Mouse (Mus musculus) limb, embryonic 11.5 days (tissue): ENCODE data around the gene Nat8f4. TPM values are rescaled to one million over a fixed set of nuclear protein-coding genes. Genes with fewer than 3 reads are reported as not detected.

Experiments used
- ATAC-seq: fragments of 200-750 bp; cut with Nextera tagmentation; 2 replicates; pipeline ENCODE4 v1.8.0; 2017; ENCODE audit warnings: low read depth; ENCODE audit not compliant: insufficient number of reproducible peaks, low FRiP score, low TSS enrichment
- DNase-seq: peaks from one replicate; pipeline ENCODE4 v3.0.0-alpha.2; 2015; ENCODE audit warnings: low spot score
- H3K27ac ChIP-seq: fragments of 300-500 bp; sonication (generic); replicated peaks from 2 replicates; pipeline ENCODE4 v1.5.1; 2014; ENCODE audit warnings: low read depth, mild to moderate bottlenecking, low read length
- H3K27me3 ChIP-seq: fragments of 300-500 bp; sonication (generic); 2 replicates; pipeline ENCODE4 v1.6.1; 2014; ENCODE audit warnings: mild to moderate bottlenecking, low read length, mixed read lengths; ENCODE audit not compliant: control insufficient read depth, insufficient read depth
- H3K36me3 ChIP-seq: fragments of 300-500 bp; sonication (generic); 2 replicates; pipeline ENCODE4 v1.6.1; 2014; ENCODE audit warnings: mild to moderate bottlenecking, low read length, moderate library complexity, mixed read lengths; ENCODE audit not compliant: control insufficient read depth, insufficient read depth
- H3K4me1 ChIP-seq: fragments of 300-500 bp; sonication (generic); 2 replicates; pipeline ENCODE4 v1.6.1; 2014; ENCODE audit warnings: low read length, mixed read lengths; ENCODE audit not compliant: control insufficient read depth, insufficient read depth
- H3K4me2 ChIP-seq: fragments of 300-500 bp; sonication (generic); 2 replicates; pipeline ENCODE4 v1.6.1; 2014; ENCODE audit warnings: low read depth, mild to moderate bottlenecking, moderate library complexity; ENCODE audit not compliant: severe bottlenecking
- H3K4me3 ChIP-seq: fragments of 300-500 bp; sonication (generic); 2 replicates; pipeline ENCODE4 v1.5.1; 2014; ENCODE audit warnings: low read depth, low read length
- H3K9ac ChIP-seq: fragments of 300-500 bp; sonication (generic); 2 replicates; pipeline ENCODE4 v1.6.1; 2014; ENCODE audit warnings: mild to moderate bottlenecking, low read length
- H3K9me3 ChIP-seq: fragments of 300-500 bp; sonication (generic); 2 replicates; pipeline ENCODE4 v1.6.1; 2016; ENCODE audit warnings: low read length; ENCODE audit not compliant: control insufficient read depth
- WGBS: fragments of 180-500 bp; shearing (Covaris S2); extraction: QIAGEN DNeasy Blood & Tissue Kit; methylation state at CpG from one replicate; pipeline ENCODE4 v1.1.7; 2014; 5-methylcytosine and 5-hydroxymethylcytosine counted together
- polyA plus RNA-seq: library from polyadenylated mRNA; unstranded; fragments of >200 nt; fragmentation: Nextera tagmentation; extraction: Ambion mirVana; gene quantifications from 2 replicates; pipeline ENCODE4 v1.2.1, GENCODE M21; 2014

Gene Nat8f4
- polyA plus RNA-seq, 1 experiment from 2014 or later: 2.3 TPM

- H3K4me2 ChIP-seq: no peak overlapping the region
- H3K9ac ChIP-seq: no peak overlapping the region
- no peaks in the 10 kb centered on the region for H3K27me3 ChIP-seq
- WGBS: 81% methylated on average over 2 of the region's 2 CpGs
- no peaks in the 10 kb centered on the region for H3K36me3 ChIP-seq
- ATAC-seq (no peak), DNase-seq (no peak)
- no peak overlapping the region for H3K27ac ChIP-seq
- no peaks in the 10 kb centered on the region for H3K4me1 ChIP-seq
- no peak overlapping the region for H3K4me3 ChIP-seq
- no peaks in the 10 kb centered on the region for H3K9me3 ChIP-seq
Observed at GRCm38 (mm10) chr6:85863136-85863535, 41.5 kb downstream of the Nat8f4 start.

DNA sequence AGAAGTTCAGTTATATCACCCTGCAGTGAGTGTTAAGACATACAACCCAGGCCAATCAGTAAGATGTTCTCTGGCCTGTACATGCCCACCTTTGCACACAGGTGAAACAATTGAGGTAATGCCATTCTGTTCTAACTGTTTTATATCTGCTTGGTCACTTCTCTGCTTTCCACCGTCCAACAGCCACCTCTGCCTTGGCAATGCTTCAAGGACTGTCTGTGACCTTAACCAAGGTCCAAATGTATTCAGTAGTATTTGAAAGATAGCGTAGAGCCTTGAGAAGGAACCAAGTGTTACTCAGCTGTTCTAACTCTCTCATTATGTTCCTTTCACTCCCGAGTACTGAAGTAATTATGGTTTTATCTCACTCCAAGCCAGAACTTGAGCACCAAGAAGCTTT, 42.1 kb downstream of the Nat8f4 start:
- ATAC-seq: no peak
- H3K9ac ChIP-seq: no peak overlapping the region
- no peaks in the 10 kb centered on the region for H3K9me3 ChIP-seq
- H3K36me3 ChIP-seq: no peaks in the 10 kb centered on the region
- H3K4me3 ChIP-seq: no peak overlapping the region
- H3K4me1 ChIP-seq: no peaks in the 10 kb centered on the region
- DNase-seq: no peak
- no peak overlapping the region for H3K4me2 ChIP-seq
- H3K27me3 ChIP-seq: no peaks in the 10 kb centered on the region
- H3K27ac ChIP-seq: no peak overlapping the region
- 86% methylated on average over 3 of the region's 3 CpGs for WGBS

DNA sequence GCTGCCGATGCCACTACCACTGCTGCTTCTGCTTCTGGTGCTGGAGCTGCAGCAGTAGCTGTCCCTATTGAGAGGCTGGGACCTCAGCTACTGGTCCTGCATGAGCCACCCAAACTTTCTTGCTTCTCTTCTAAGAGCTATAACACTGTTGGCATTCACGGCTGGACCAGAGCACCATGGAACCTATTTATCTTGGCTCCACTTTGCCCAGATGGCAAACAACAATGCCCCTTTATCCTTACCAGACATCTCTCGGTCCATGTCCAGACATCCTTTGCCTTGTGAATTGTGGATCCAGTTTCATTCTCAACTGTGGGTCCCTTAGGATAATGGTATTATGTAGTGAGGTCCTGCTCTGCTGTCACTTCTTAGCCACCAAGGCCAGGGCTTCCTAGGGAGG, 43.4 kb downstream of the Nat8f4 start:
- Histone ChIP-seq H3K27ac (no peak overlapping the region), H3K4me2 (no peak overlapping the region), H3K9ac (no peak overlapping the region), H3K27me3 (no peaks in the 10 kb centered on the region), H3K9me3 (no peaks in the 10 kb centered on the region), H3K4me1 (no peaks in the 10 kb centered on the region), H3K4me3 (no peak overlapping the region), H3K36me3 (no peaks in the 10 kb centered on the region)
- no peak for ATAC-seq
- no peak for DNase-seq
- 89% methylated on average over 3 of the region's 3 CpGs for WGBS

- Histone ChIP-seq H3K9me3 (no peaks in the 10 kb centered on the region), H3K4me3 (no peak overlapping the region), H3K27me3 (no peaks in the 10 kb centered on the region), H3K4me2 (no peak overlapping the region), H3K27ac (no peak overlapping the region), H3K36me3 (no peaks in the 10 kb centered on the region), H3K4me1 (no peaks in the 10 kb centered on the region), H3K9ac (no peak overlapping the region)
- DNase-seq (no peak), ATAC-seq (no peak)
- WGBS: 81% methylated on average over 1 of the region's 1 CpGs
Observed at GRCm38 (mm10) chr6:85856194-85856678, 48.4 kb downstream of the Nat8f4 start.

DNA sequence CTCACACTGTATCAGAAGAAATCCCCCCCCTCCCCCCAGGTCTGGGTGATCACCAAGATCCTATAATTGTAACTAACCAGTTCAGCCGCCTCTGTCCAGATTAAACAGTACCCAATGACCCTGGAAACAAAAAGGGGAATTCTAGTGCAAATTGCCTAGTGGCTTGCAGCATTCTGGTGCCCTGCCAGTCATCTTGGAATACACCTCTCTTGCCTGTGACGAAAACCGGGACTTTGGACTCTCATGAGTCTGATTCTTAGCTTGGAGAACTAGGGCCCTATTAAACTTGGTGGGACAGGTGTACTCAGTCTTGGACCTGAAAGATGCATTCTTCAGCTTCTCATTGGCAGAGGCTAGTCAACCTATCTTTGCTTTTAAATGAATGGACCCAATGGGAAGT, 51.2 kb downstream of the Nat8f4 start:
- DNase-seq: no peak
- Histone ChIP-seq H3K27me3 (no peaks in the 10 kb centered on the region), H3K9ac (no peak overlapping the region), H3K4me1 (no peaks in the 10 kb centered on the region), H3K4me2 (no peak overlapping the region), H3K9me3 (no peaks in the 10 kb centered on the region), H3K27ac (no peak overlapping the region), H3K4me3 (no peak overlapping the region), H3K36me3 (no peaks in the 10 kb centered on the region)
- no peak for ATAC-seq
- 86% methylated on average over 3 of the region's 3 CpGs for WGBS

GRCm38 (mm10) chr6:85851062-85851773, 53.5 kb downstream of the Nat8f4 start:
- no peak for ATAC-seq
- 90% methylated on average over 7 of the region's 7 CpGs for WGBS
- DNase-seq: no peak
- Histone ChIP-seq H3K4me2 (no peak overlapping the region), H3K9me3 (no peaks in the 10 kb centered on the region), H3K9ac (no peak overlapping the region), H3K4me3 (no peak overlapping the region), H3K4me1 (no peaks in the 10 kb centered on the region), H3K27me3 (no peaks in the 10 kb centered on the region), H3K27ac (no peak overlapping the region), H3K36me3 (no peaks in the 10 kb centered on the region)

DNA sequence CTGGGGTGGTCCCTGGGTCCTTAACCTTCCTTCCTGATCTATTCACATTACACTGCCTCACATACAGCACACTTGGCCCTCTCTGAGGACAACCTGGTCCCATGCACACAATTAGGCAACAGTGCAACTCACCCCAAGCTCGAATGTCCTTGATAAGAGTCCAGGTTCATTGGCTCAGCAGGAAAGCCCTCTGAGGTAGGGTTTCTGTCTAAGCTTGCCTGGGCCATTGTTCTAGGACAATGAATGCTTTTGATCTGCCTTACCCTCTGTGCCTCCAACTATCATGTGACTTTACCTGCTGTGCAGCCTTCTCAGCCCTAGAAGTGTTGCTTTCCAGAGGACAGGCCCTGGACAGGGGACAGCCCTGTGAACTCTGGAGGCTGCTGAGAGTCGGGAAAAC, 55.4 kb downstream of the Nat8f4 start:
- H3K4me3 ChIP-seq: no peak overlapping the region
- H3K27me3 ChIP-seq: no peaks in the 10 kb centered on the region
- no peak overlapping the region for H3K9ac ChIP-seq
- no peak overlapping the region for H3K4me2 ChIP-seq
- WGBS: 62% methylated on average over 2 of the region's 2 CpGs
- no peak overlapping the region for H3K27ac ChIP-seq
- H3K9me3 ChIP-seq: no peaks in the 10 kb centered on the region
- no peaks in the 10 kb centered on the region for H3K4me1 ChIP-seq
- DNase-seq (no peak), ATAC-seq (no peak)
- H3K36me3 ChIP-seq: no peaks in the 10 kb centered on the region
